Mouse (Mus musculus) G1E (cell line): ENCODE results near the gene Fry. TPM values are rescaled to one million over a fixed set of nuclear protein-coding genes. Genes with fewer than 3 reads are reported as not detected.

Experiments used
- ATAC-seq: 2 replicates; pipeline ENCODE4 v1.8.0; 2016; ENCODE audit warnings: mild to moderate bottlenecking; ENCODE audit not compliant: insufficient number of reproducible peaks, poor library complexity, low FRiP score, severe bottlenecking; ENCODE audit errors: extremely low read depth
- DNase-seq: peaks from one replicate; pipeline ENCODE4 v3.0.0; 2012; ENCODE audit warnings: low spot score
- H3K27me3 ChIP-seq: 2 replicates; pipeline ENCODE4 v1.6.1; 2012; ENCODE audit warnings: mild to moderate bottlenecking, low read length, inconsistent platforms; ENCODE audit not compliant: insufficient read depth
- H3K36me3 ChIP-seq: replicated peaks from 2 replicates; pipeline ENCODE3; 2012; ENCODE audit warnings: mild to moderate bottlenecking, inconsistent platforms
- H3K4me1 ChIP-seq: 2 replicates; pipeline ENCODE4 v1.6.1; 2012; ENCODE audit warnings: low read depth, low read length, inconsistent platforms, mixed read lengths; ENCODE audit not compliant: insufficient read depth
- H3K4me3 ChIP-seq: 2 replicates; pipeline ENCODE4 v1.5.1; 2012; ENCODE audit warnings: low read depth, mild to moderate bottlenecking, inconsistent platforms, low read length, moderate library complexity, mixed read lengths
- H3K9me3 ChIP-seq: replicated peaks from 2 replicates; pipeline ENCODE4 v1.6.1; 2012; ENCODE audit warnings: inconsistent platforms
- CTCF ChIP-seq: IDR thresholded peaks from 2 replicates; pipeline ENCODE4 v1.5.1; 2012; ENCODE audit warnings: low read depth, low read length, inconsistent platforms, mixed read lengths
- GATA1 ChIP-seq: IDR thresholded peaks from 2 replicates; pipeline ENCODE4 v1.6.1; 2012; ENCODE audit warnings: borderline replicate concordance, low read length, inconsistent platforms, mixed read lengths
- GATA2 ChIP-seq: IDR thresholded peaks from 2 replicates; pipeline ENCODE4 v1.6.1; 2012; ENCODE audit warnings: low read depth, low read length, inconsistent platforms, borderline replicate concordance
- POLR2AphosphoS5 ChIP-seq: IDR thresholded peaks from 2 replicates; pipeline ENCODE4 v1.6.1; 2012; ENCODE audit warnings: low read depth, low read length, inconsistent platforms; ENCODE audit not compliant: insufficient replicate concordance
- TAL1 ChIP-seq: conservative IDR thresholded peaks from 2 replicates; pipeline ENCODE4 v1.6.1; 2012; ENCODE audit warnings: low read depth, low read length, inconsistent platforms, mixed read lengths
- polyA plus RNA-seq: library from polyadenylated mRNA; stranded (reverse); fragments of >175 nt; gene quantifications from 2 replicates; pipeline ENCODE4 v1.2.3, GENCODE M21; 2012
- total RNA-seq, 2 experiments: library from RNA; stranded (forward) in 1 of 2; stranded (reverse) in 1 of 2; fragments of 200-1000 nt in 1 of 2; fragments of >200 nt in 1 of 2; fragmentation: Nextera tagmentation in 1 of 2; gene quantifications; 2 replicates each; pipeline ENCODE4 v1.2.3; 2014 to 2017

Fry gene
- total and polyA plus RNA-seq, 3 experiments: 2.6 to 5.5 (median 2.7) TPM

GRCm38 (mm10) chr5:150402832-150403447 is 284.5 kb downstream of the Fry start:
- Histone ChIP-seq H3K4me1 (no peaks in the 10 kb centered on the region), H3K36me3 (no peaks in the 10 kb centered on the region), H3K27me3 (no peaks in the 10 kb centered on the region), H3K4me3 (no peak overlapping the region), H3K9me3 (peaks cover 22% of the 10 kb centered on the region)
- TF ChIP-seq CTCF (no peak), GATA2 (no peak), GATA1 (no peak), POLR2AphosphoS5 (no peak), TAL1 (no peak)
- DNase-seq (no peak), ATAC-seq (no peak)

DNA sequence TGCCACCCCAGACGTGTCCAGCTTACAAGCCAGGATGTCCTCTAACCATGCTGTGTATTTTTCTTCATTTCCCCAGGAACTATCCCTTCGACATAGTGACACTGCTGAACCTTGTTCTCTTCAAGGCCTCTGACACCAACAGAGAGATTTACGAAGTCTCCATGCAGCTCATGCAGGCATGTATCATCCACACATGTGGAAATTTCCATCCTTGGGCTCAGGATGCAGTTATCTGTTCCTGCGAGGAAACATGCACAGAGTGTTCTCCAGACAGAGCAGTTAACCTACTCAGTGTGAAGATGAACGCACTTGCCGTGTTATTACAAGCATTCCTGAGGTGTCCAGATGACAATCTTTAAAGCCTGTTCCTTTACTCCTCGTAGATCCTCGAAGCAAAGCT is 286.4 kb downstream of the Fry start:
- no peaks in the 10 kb centered on the region for H3K36me3 ChIP-seq
- TF ChIP-seq GATA1 (no peak), CTCF (no peak), POLR2AphosphoS5 (no peak), TAL1 (no peak), GATA2 (no peak)

GRCm38 (mm10) chr5:150408979-150409378 is 290.5 kb downstream of the Fry start:
- H3K36me3 ChIP-seq: no peaks in the 10 kb centered on the region
- DNase-seq (no peak), ATAC-seq (no peak)
- no peak overlapping the region for H3K4me3 ChIP-seq
- H3K9me3 ChIP-seq: peaks cover 30% of the 10 kb centered on the region
- H3K4me1 ChIP-seq: no peaks in the 10 kb centered on the region
- TF ChIP-seq POLR2AphosphoS5: no peak
- TF ChIP-seq CTCF: no peak
- no peak for TF ChIP-seq TAL1
- TF ChIP-seq GATA2: no peak
- TF ChIP-seq GATA1: no peak
- no peaks in the 10 kb centered on the region for H3K27me3 ChIP-seq

More for the DNA sequence above, 286.4 kb downstream of the Fry start:
- ATAC-seq (no peak), DNase-seq (no peak)
- peaks cover 32% of the 10 kb centered on the region for H3K9me3 ChIP-seq
- H3K27me3 ChIP-seq: no peaks in the 10 kb centered on the region
- no peaks in the 10 kb centered on the region for H3K4me1 ChIP-seq
- H3K4me3 ChIP-seq: no peak overlapping the region

DNA sequence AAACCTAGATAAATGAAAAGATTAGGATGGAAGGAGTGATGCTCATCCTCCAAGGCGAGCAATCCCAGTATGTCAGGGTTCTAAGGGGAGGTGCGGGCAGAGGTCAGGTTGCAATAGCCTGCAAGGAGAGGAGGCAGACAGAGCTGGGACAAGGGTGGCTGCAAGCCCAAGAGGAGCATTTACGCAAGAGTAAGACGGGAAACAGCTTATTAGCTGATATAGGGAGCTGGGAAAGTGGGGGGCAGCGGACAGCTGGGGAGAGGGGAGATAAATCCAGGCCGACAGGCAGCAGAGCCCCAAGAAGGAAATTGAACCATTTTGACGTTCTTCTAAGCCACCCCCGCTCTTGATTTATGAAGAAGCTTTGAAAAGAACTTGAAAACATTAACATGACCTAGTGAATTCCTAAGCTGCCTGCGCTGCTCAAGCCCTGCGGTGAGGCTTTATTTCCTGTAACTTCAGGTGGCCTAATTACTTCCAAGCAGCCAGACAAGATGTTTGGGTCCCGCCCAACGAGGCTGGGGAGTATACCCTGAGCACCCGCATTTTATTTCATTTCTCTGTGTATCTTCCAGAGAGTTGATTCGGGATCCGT is 291.1 kb downstream of the Fry start:
- no peak for ATAC-seq
- H3K4me3 ChIP-seq: no peak overlapping the region
- H3K9me3 ChIP-seq: peaks cover 33% of the 10 kb centered on the region
- no peaks in the 10 kb centered on the region for H3K36me3 ChIP-seq
- H3K27me3 ChIP-seq: no peaks in the 10 kb centered on the region
- TF ChIP-seq GATA2 (no peak), POLR2AphosphoS5 (no peak), TAL1 (no peak), CTCF (no peak), GATA1 (no peak)
- DNase-seq: no peak
- no peaks in the 10 kb centered on the region for H3K4me1 ChIP-seq

DNA sequence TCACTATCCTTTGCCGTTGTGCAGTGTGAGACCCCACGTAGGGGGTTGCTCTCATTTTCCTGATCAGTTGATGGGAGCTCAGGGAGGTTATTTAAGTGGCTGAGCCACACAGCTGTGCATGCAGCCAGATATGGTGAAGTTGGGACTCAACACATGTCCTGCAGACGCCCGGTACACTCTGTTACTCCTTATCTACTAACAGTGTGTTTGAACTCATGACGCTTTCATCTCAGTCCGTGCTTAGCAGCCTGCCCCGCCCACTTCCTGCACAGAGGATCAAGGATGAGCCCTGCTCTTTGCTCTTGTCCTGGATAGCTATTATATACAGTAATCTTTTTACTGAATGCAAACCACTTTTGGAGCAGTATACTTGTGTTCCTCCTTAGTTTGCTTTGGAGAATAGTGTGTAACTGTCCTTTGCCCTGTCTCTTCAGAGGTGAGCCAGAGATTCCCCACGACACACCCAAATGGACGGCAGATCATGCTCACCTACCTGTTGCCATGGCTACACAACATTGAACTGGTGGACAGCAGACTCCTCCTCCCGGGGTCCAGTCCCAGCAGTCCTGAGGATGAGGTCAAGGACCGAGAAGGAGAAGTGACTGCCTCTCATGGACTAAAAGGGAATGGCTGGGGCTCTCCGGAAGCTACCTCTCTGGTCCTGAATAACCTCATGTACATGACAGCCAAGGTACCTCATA is 294.5 kb downstream of the Fry start:
- TF ChIP-seq GATA2: no peak
- no peak for TF ChIP-seq POLR2AphosphoS5
- no peak for TF ChIP-seq CTCF
- no peak for TF ChIP-seq TAL1
- no peak for TF ChIP-seq GATA1

DNA sequence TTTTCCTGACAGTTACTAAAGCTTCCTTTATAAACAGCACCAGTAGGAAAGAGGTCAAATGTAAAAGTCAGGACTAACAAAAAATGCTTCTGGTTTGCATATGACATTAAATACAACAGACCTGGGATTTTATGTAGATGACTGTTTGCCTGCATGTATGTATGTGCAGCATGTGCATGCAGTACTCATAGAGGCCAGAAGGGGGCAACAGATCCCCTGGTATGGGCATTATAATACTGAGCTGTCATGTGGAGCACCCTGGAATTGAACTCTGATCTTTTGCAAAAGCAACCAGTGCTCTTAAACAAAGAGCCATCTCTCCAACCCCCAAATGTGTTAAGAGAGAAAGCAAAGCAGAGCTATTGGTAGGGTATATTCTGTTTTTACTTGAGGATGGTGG is 296.4 kb downstream of the Fry start:
- DNase-seq: no peak
- H3K4me1 ChIP-seq: no peaks in the 10 kb centered on the region
- H3K36me3 ChIP-seq: no peaks in the 10 kb centered on the region
- no peak for ATAC-seq
- no peaks in the 10 kb centered on the region for H3K27me3 ChIP-seq
- TF ChIP-seq TAL1: no peak
- TF ChIP-seq CTCF: no peak
- no peak for TF ChIP-seq POLR2AphosphoS5
- TF ChIP-seq GATA1: no peak
- no peak for TF ChIP-seq GATA2
- H3K4me3 ChIP-seq: no peak overlapping the region
- peaks cover 39% of the 10 kb centered on the region for H3K9me3 ChIP-seq

More for the DNA sequence above, 294.5 kb downstream of the Fry start:
- H3K36me3 ChIP-seq: no peaks in the 10 kb centered on the region
- no peaks in the 10 kb centered on the region for H3K27me3 ChIP-seq
- no peaks in the 10 kb centered on the region for H3K4me1 ChIP-seq
- no peak overlapping the region for H3K4me3 ChIP-seq
- H3K9me3 ChIP-seq: peaks cover 43% of the 10 kb centered on the region
- DNase-seq (no peak), ATAC-seq (no peak)
